Mouse (Mus musculus): Measurements from ENCODE around the gene Washc4. TPM values are rescaled to one million over a fixed set of nuclear protein-coding genes. Genes with fewer than 3 reads are reported as not detected.

The Washc4 gene
- polyA plus RNA-seq, 1 experiment from 2014 or later, result 31.8 TPM

DNA sequence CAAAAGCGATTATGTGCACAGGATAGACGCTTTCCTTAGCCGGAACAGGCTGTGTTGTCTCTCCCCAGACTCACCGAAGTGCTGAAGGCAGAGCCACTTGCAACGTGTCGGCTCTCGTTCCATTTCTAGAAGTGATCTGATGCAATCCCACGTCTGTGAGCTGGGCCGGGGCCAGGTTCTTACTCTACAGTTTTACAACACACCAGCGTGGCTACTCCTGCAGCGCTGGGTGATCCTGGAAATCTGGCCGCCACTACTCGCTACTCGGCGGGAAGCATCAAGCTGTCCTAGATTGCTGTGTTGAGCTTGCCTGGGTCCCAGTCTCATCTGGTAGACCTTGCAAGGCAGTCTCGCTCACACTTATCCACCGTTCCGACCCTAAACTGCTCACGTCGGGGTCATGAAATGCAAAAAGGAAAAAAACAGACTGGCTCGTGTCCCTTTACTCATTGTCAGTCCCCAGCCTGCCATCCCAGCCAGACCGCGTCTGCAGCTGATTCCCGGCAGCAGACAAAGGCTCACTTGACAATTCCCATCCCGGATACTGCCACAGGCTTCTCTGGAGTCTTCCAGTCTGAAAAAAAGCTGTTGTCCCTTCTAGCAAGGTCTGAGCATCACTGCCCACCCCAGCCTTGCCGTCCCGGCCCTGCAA, 10.2 kb upstream of the Washc4 start:
- ATAC-seq, result peak; percentile 78
- Histone ChIP-seq H3K4me1 (ENCODE audit: control insufficient read depth, insufficient read depth, low read length) (peaks cover 10% of the 10 kb centered on the region), H3K36me3 (ENCODE audit: control insufficient read depth, insufficient read depth, low read length) (no peaks in the 10 kb centered on the region), H3K4me2 (ENCODE audit: low read length) (peak overlapping the region; percentile 71), H3K27ac (ENCODE audit: low read length) (peak overlapping the region; percentile 82), H3K4me3 (ENCODE audit: low read depth, low read length) (peak overlapping the region; percentile 62), H3K27me3 (ENCODE audit: control insufficient read depth, insufficient read depth, low read depth, low read length) (no peaks in the 10 kb centered on the region), H3K9me3 (replicated peaks; ENCODE audit: control insufficient read depth, low read length, poor library complexity, severe bottlenecking) (no peaks in the 10 kb centered on the region), H3K9ac (ENCODE audit: low read depth, low read length) (peak overlapping the region; percentile 80)
- WGBS, result 3% methylated on average over 27 of the region's 27 CpGs

DNA sequence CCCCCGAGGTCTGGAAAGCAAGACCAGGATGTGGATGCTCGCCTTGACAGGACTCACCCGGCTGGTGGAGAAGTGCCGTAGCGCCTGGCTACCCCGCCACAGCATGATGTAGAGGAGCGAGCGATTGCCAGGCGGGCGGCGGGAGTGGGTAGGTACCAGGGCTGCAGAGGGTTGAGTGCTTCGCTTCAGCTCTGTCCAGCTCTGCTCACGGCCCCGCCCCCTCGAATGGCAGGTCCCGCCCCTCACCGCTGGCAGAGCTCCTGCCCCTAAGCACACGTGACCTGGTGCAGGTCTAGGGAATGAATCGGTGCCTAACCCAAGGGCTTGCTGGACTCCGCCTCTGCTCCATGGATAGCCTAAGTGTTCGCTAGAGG, 9.7 kb upstream of the Washc4 start, which contains the start of gene Aldh1l2:
Gene Aldh1l2, minus strand, starts transcription at position 231 of the 374 bp plus-strand sequence.
- 0% methylated on average over 21 of the region's 21 CpGs for WGBS
- no peaks in the 10 kb centered on the region for H3K27me3 ChIP-seq (ENCODE audit: control insufficient read depth, insufficient read depth, low read depth, low read length)
- H3K4me1 ChIP-seq (ENCODE audit: control insufficient read depth, insufficient read depth, low read length), result peaks cover 10% of the 10 kb centered on the region
- peak within 1 kb of the TSS; percentile 80 for H3K9ac ChIP-seq (ENCODE audit: low read depth, low read length)
- H3K36me3 ChIP-seq (ENCODE audit: control insufficient read depth, insufficient read depth, low read length), result no peaks in the 10 kb centered on the region
- ATAC-seq, result peak; percentile 97
- peak within 1 kb of the TSS; percentile 62 for H3K4me3 ChIP-seq (ENCODE audit: low read depth, low read length)
- peak within 1 kb of the TSS; percentile 82 for H3K27ac ChIP-seq (ENCODE audit: low read length)
- H3K4me2 ChIP-seq (ENCODE audit: low read length), result peak within 1 kb of the TSS; percentile 71
- no peaks in the 10 kb centered on the region for H3K9me3 ChIP-seq (replicated peaks; ENCODE audit: control insufficient read depth, low read length, poor library complexity, severe bottlenecking)

DNA sequence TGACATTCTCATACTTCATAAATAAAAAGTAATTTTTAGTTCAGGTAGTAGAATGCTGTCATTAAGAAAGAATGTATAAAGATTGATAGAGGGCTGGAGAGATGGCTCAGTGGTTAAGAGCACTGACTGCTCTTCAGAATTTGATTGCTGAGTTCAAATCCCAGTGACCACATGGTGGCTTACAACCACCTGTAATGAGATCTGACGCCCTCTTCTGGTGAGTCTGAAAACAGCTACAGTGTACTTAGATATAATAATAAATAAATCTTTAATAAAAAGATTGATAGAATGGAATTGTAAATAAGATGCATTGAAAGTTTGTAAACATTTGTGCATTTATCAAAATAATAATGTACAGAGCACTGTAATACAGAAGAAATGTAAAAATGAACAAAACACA, 7.1 kb upstream of the Washc4 start:
- no peak overlapping the region for H3K27ac ChIP-seq (ENCODE audit: low read length)
- H3K9me3 ChIP-seq (replicated peaks; ENCODE audit: control insufficient read depth, low read length, poor library complexity, severe bottlenecking), result no peaks in the 10 kb centered on the region
- WGBS, result 14% methylated on average over 1 of the region's 1 CpGs
- no peaks in the 10 kb centered on the region for H3K36me3 ChIP-seq (ENCODE audit: control insufficient read depth, insufficient read depth, low read length)
- H3K4me3 ChIP-seq (ENCODE audit: low read depth, low read length), result no peak overlapping the region
- H3K4me2 ChIP-seq (ENCODE audit: low read length), result no peak overlapping the region
- no peak overlapping the region for H3K9ac ChIP-seq (ENCODE audit: low read depth, low read length)
- H3K4me1 ChIP-seq (ENCODE audit: control insufficient read depth, insufficient read depth, low read length), result peaks cover 10% of the 10 kb centered on the region
- no peak for ATAC-seq
- no peaks in the 10 kb centered on the region for H3K27me3 ChIP-seq (ENCODE audit: control insufficient read depth, insufficient read depth, low read depth, low read length)

DNA sequence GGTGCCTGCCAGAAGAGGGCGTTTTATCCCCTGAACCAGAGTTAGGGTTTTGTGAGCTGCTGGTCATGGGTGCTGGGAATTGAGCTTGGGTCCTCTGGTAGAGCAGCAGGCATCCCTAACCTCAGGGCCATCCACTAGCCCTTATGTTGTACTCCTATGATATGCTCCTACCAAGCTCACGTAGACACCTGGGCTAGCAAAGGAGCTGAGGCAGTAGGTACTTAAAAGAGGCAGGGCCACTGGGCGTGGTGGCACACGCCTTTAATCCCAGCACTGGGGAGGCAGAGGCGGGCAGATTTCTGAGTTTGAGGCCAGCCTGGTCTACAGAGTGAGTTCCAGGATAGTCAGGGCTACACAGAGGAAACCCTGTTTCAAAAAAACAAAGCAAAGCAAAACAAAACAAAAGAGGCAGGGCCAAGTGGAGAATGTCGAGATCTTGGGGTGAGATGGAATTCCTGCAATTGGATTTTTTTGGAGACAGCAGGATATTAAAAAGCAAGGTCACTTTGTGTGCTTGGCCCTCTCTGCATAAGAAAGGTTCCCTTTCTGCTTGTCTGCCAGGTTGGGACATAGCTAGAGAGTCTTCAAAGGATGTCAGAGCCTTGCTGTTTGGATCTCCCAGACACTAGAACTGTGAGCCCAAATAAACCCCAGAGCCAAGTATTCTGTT, 4.1 kb upstream of the Washc4 start:
- no peak for ATAC-seq
- H3K36me3 ChIP-seq (ENCODE audit: control insufficient read depth, insufficient read depth, low read length), result no peaks in the 10 kb centered on the region
- no peaks in the 10 kb centered on the region for H3K27me3 ChIP-seq (ENCODE audit: control insufficient read depth, insufficient read depth, low read depth, low read length)
- H3K4me1 ChIP-seq (ENCODE audit: control insufficient read depth, insufficient read depth, low read length), result peaks cover 2% of the 10 kb centered on the region; the same call in 1 of the 2 replicates
- no peak overlapping the region for H3K27ac ChIP-seq (ENCODE audit: low read length)
- H3K9ac ChIP-seq (ENCODE audit: low read depth, low read length), result no peak overlapping the region
- H3K4me2 ChIP-seq (ENCODE audit: low read length), result no peak overlapping the region
- WGBS, result 73% methylated on average over 6 of the region's 6 CpGs
- H3K9me3 ChIP-seq (replicated peaks; ENCODE audit: control insufficient read depth, low read length, poor library complexity, severe bottlenecking), result no peaks in the 10 kb centered on the region
- H3K4me3 ChIP-seq (ENCODE audit: low read depth, low read length), result no peak overlapping the region

DNA sequence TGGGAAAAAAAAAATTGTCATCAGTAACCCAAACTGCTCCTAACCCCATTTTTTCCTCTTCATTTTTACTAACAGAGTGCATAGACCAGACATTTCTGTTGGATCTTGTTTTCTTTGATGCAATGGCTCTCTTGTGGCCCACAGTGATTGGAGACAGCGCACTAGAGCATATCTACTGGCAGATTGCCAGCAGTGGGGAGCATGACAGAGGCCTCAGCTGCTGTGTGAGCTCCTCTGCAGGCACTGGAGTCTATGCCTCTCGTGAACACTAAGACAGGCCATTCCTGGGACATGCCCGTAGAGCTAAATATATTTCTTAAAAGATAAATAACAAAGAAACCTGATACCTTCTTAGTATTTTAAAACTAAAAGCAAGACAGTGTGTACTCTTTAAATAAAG, 3.5 kb upstream of the Washc4 start:
- Histone ChIP-seq H3K36me3 (ENCODE audit: control insufficient read depth, insufficient read depth, low read length) (no peaks in the 10 kb centered on the region), H3K4me1 (ENCODE audit: control insufficient read depth, insufficient read depth, low read length) (peaks cover 6% of the 10 kb centered on the region), H3K4me2 (ENCODE audit: low read length) (no peak overlapping the region), H3K9me3 (replicated peaks; ENCODE audit: control insufficient read depth, low read length, poor library complexity, severe bottlenecking) (no peaks in the 10 kb centered on the region), H3K4me3 (ENCODE audit: low read depth, low read length) (no peak overlapping the region), H3K9ac (ENCODE audit: low read depth, low read length) (no peak overlapping the region), H3K27me3 (ENCODE audit: control insufficient read depth, insufficient read depth, low read depth, low read length) (no peaks in the 10 kb centered on the region), H3K27ac (ENCODE audit: low read length) (no peak overlapping the region)
- ATAC-seq, result no peak
- 48% methylated on average over 3 of the region's 3 CpGs for WGBS

DNA sequence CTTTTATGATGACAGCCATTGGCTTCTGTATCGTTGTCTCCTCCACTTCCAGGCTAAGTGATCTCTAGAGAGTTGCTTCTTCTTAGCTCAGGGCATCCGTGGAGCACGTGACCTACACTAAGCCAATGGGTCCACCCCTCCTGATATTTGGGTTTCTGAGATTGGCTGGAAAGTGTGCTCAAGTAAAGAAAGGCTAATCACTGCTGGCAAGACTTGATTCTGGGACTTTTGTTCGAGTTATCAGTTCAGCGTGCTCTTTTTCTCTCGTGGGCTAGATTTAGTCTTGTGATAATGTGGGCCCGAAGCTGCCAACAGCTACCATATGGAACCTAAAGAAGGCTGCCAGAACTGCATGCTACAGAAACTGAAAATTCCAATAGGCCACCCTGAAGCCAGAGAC, 1.3 kb upstream of the Washc4 start:
- Histone ChIP-seq H3K27me3 (ENCODE audit: control insufficient read depth, insufficient read depth, low read depth, low read length) (no peaks in the 10 kb centered on the region), H3K9ac (ENCODE audit: low read depth, low read length) (no peak overlapping the region), H3K4me3 (ENCODE audit: low read depth, low read length) (no peak overlapping the region), H3K4me1 (ENCODE audit: control insufficient read depth, insufficient read depth, low read length) (peaks cover 15% of the 10 kb centered on the region), H3K36me3 (ENCODE audit: control insufficient read depth, insufficient read depth, low read length) (no peaks in the 10 kb centered on the region), H3K27ac (ENCODE audit: low read length) (no peak overlapping the region), H3K4me2 (ENCODE audit: low read length) (no peak overlapping the region), H3K9me3 (replicated peaks; ENCODE audit: control insufficient read depth, low read length, poor library complexity, severe bottlenecking) (no peaks in the 10 kb centered on the region)
- WGBS, result 83% methylated on average over 7 of the region's 7 CpGs
- ATAC-seq, result no peak

DNA sequence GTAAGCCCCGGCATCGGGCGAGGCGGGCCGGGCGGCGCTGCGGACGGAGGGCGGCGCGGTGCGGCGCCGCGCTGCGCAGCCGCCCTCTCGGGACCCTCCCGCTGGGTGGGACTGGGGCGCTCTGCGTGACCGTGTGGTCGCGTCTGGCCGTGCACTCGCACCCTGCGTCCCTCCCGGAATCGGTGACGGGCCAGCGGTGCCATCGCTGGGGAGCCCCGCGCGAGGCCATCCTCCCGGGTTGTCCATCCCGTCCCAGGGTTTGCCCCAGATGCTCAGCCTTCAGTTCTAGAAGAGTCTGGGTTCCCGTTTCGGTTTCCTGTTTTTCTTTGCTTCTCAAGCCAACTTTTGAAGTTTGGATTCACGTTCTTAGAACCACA, 539 bp downstream of the Washc4 start:
- ATAC-seq, result peak; percentile 91
- no peaks in the 10 kb centered on the region for H3K27me3 ChIP-seq (ENCODE audit: control insufficient read depth, insufficient read depth, low read depth, low read length)
- no peaks in the 10 kb centered on the region for H3K36me3 ChIP-seq (ENCODE audit: control insufficient read depth, insufficient read depth, low read length)
- 0% methylated on average over 15 of the region's 41 CpGs for WGBS
- H3K27ac ChIP-seq (ENCODE audit: low read length), result peak overlapping the region; percentile 94
- peak overlapping the region; percentile 87 for H3K4me3 ChIP-seq (ENCODE audit: low read depth, low read length)
- H3K9ac ChIP-seq (ENCODE audit: low read depth, low read length), result peak overlapping the region; percentile 92
- H3K9me3 ChIP-seq (replicated peaks; ENCODE audit: control insufficient read depth, low read length, poor library complexity, severe bottlenecking), result no peaks in the 10 kb centered on the region
- peak overlapping the region; percentile 66 for H3K4me2 ChIP-seq (ENCODE audit: low read length)
- peaks cover 15% of the 10 kb centered on the region for H3K4me1 ChIP-seq (ENCODE audit: control insufficient read depth, insufficient read depth, low read length)

DNA sequence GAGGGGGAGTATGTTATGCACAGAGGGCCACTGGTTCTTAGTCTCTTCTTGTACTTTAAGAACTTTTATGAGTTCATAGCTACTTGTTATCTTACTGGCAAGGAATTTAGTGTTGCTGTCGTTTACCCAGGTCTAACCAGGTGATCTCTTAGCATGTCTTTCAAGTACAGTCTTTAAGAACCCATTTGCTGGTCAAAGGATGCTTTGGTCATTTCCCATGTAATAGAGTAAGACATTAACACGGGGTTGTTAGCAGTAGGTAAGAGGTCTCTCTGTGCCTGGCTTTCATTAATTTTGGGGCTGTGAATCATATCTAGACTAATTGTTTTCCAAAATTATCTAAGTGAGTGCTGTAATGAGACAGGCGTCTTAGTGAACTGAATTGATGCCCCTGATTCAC, 1.8 kb downstream of the Washc4 start:
- 78% methylated on average over 3 of the region's 3 CpGs for WGBS
- Histone ChIP-seq H3K4me1 (ENCODE audit: control insufficient read depth, insufficient read depth, low read length) (peaks cover 15% of the 10 kb centered on the region), H3K4me3 (ENCODE audit: low read depth, low read length) (no peak overlapping the region), H3K4me2 (ENCODE audit: low read length) (peak overlapping the region; percentile 66; the same call in 1 of the 2 replicates), H3K9me3 (replicated peaks; ENCODE audit: control insufficient read depth, low read length, poor library complexity, severe bottlenecking) (no peaks in the 10 kb centered on the region), H3K9ac (ENCODE audit: low read depth, low read length) (no peak overlapping the region), H3K27ac (ENCODE audit: low read length) (no peak overlapping the region), H3K36me3 (ENCODE audit: control insufficient read depth, insufficient read depth, low read length) (no peaks in the 10 kb centered on the region; the same call in none of the 2 replicates), H3K27me3 (ENCODE audit: control insufficient read depth, insufficient read depth, low read depth, low read length) (no peaks in the 10 kb centered on the region)
- no peak for ATAC-seq

DNA sequence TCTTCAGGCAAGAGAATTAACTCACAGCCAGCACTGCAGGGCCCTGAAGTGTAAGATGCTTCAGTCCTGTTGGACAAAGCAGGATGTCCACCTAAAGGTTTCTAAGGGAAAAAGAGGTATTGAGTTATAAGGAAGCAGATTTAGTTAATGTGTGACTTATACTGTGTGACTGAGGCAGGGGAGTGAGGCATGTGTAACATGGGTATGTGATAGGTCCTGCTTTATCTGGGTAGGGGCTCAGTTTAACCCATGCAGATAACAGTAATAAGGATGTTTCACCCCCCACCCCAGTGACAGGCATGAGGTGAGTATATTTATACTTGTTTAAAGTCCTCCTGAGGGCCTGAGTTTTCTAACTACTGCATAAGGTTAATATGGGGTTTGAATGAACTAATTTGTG, 19.5 kb downstream of the Washc4 start:
- no peak overlapping the region for H3K27ac ChIP-seq (ENCODE audit: low read length)
- no peak overlapping the region for H3K4me2 ChIP-seq (ENCODE audit: low read length)
- H3K9ac ChIP-seq (ENCODE audit: low read depth, low read length), result no peak overlapping the region
- H3K4me3 ChIP-seq (ENCODE audit: low read depth, low read length), result no peak overlapping the region
- no peak for ATAC-seq
- H3K36me3 ChIP-seq (ENCODE audit: control insufficient read depth, insufficient read depth, low read length), result peaks cover 35% of the 10 kb centered on the region
- H3K27me3 ChIP-seq (ENCODE audit: control insufficient read depth, insufficient read depth, low read depth, low read length), result no peaks in the 10 kb centered on the region
- H3K9me3 ChIP-seq (replicated peaks; ENCODE audit: control insufficient read depth, low read length, poor library complexity, severe bottlenecking), result no peaks in the 10 kb centered on the region
- no peaks in the 10 kb centered on the region for H3K4me1 ChIP-seq (ENCODE audit: control insufficient read depth, insufficient read depth, low read length)
